Mouse (Mus musculus) kidney, adult 2 months (tissue): ENCODE measurements around the gene Prss16.

Source experiments
- CTCF ChIP-seq: fragments of 200-500 bp; conservative IDR thresholded peaks from 2 replicates; pipeline ENCODE4 v1.5.1; 2011; ENCODE audit warnings: low read depth, mild to moderate bottlenecking, control low read depth, low read length, moderate library complexity, mixed read lengths; ENCODE audit not compliant: insufficient read depth, insufficient read length
- POLR2A ChIP-seq: fragments of 200-500 bp; IDR thresholded peaks from one replicate; pipeline ENCODE4 v1.6.1; 2011; ENCODE audit warnings: low read depth, low read length, control low read depth

DNA sequence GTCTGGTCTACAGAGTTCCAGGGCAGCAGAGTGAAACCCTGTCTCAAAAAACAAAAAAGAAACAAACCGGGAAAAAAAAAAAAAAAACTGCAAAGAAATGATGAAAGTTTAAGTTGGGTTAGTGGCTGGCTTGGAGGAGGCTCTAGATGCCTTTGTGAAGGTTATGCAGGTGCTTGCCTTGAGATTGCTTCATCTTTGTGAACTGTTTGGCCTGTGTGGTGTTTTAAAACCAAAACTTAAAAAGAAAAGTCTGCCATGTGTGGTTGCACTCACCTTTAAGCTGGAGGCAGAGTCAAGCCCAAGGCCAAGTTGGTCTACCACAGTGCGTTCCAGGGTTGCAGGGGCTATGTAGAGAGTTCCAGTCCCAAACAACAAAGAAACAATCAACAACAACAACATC, 39.5 kb upstream of the Prss16 start:
- no peak for TF ChIP-seq CTCF
- TF ChIP-seq POLR2A = no peak
